Mouse (Mus musculus): ENCODE measurements around the gene Cfd.
"Not testable (repeated sequence)": the region's sequence is repeated elsewhere in the genome, so short reads cannot be mapped to it uniquely, and the experiment has no call there.

Gene Cfd

GRCm38 (mm10) chr10:79886054-79886453, 4.6 kb upstream of the Cfd start, which contains the start of gene Elane:
Gene Elane (plus strand): TSS chr10:79886247.
- no peak for DNase-seq (ENCODE audit: low read depth, low spot score)

- DNase-seq (ENCODE audit: low read depth, low spot score) = no peak
These were observed 4.0 kb upstream of the Cfd start for GRCm38 (mm10) chr10:79886611-79887010.

GRCm38 (mm10) chr10:79889386-79889785, 1.3 kb upstream of the Cfd start:
- no peak for DNase-seq (ENCODE audit: low read depth, low spot score)

GRCm38 (mm10) chr10:79892451-79893118, 1.9 kb downstream of the Cfd start:
- not testable (repeated sequence) for DNase-seq (ENCODE audit: low read depth, low spot score)

- no peak for DNase-seq (ENCODE audit: low read depth, low spot score)
These were observed 5.7 kb downstream of the Cfd start for GRCm38 (mm10) chr10:79896306-79896705.

- no peak for DNase-seq (ENCODE audit: low read depth, low spot score)
These were observed 6.2 kb downstream of the Cfd start for GRCm38 (mm10) chr10:79896814-79897213.

- no peak for DNase-seq (ENCODE audit: low read depth, low spot score)
These were observed 6.9 kb downstream of the Cfd start for GRCm38 (mm10) chr10:79897316-79898245.

GRCm38 (mm10) chr10:79900951-79901410, 10.3 kb downstream of the Cfd start:
- no peak for DNase-seq (ENCODE audit: low read depth, low spot score)

- DNase-seq (ENCODE audit: low read depth, low spot score) = no peak
These were observed 16.1 kb downstream of the Cfd start for GRCm38 (mm10) chr10:79906712-79907111.

- DNase-seq (ENCODE audit: low read depth, low spot score) = no peak
These were observed 16.8 kb downstream of the Cfd start for GRCm38 (mm10) chr10:79907415-79907814.

GRCm38 (mm10) chr10:79908167-79909091, 17.8 kb downstream of the Cfd start, which contains the start of gene Med16:
Gene Med16 (minus strand): TSS chr10:79908923.
- peak; percentile 96 for DNase-seq (ENCODE audit: low read depth, low spot score)

GRCm38 (mm10) chr10:79909092-79909922, 18.7 kb downstream of the Cfd start:
- DNase-seq (ENCODE audit: low read depth, low spot score) = no peak

- DNase-seq (ENCODE audit: low read depth, low spot score) = no peak
These were observed 19.9 kb downstream of the Cfd start, which contains the start of gene Gm26602 for GRCm38 (mm10) chr10:79910556-79910955. Gene Gm26602 (plus strand): TSS chr10:79910856.

GRCm38 (mm10) chr10:79912412-79912811, 21.8 kb downstream of the Cfd start:
- no peak for DNase-seq (ENCODE audit: low read depth, low spot score)

GRCm38 (mm10) chr10:79914131-79914947, 23.7 kb downstream of the Cfd start:
- DNase-seq (ENCODE audit: low read depth, low spot score) = no peak

- DNase-seq (ENCODE audit: low read depth, low spot score) = no peak
These were observed 24.4 kb downstream of the Cfd start for GRCm38 (mm10) chr10:79914948-79915596.

GRCm38 (mm10) chr10:79916081-79916480, 25.4 kb downstream of the Cfd start:
- DNase-seq (ENCODE audit: low read depth, low spot score) = no peak

- DNase-seq (ENCODE audit: low read depth, low spot score) = peak; percentile 57
These were observed 26.3 kb downstream of the Cfd start, which contains the start of gene Kiss1r for GRCm38 (mm10) chr10:79916808-79917531. Gene Kiss1r (plus strand): TSS chr10:79916971.
